Mouse (Mus musculus) layer of hippocampus, postnatal 36 days (tissue): Measurements from ENCODE around the gene Tspan32. TPM values are rescaled to one million over a fixed set of nuclear protein-coding genes. Genes with fewer than 3 reads are reported as not detected.

Experiments used
- DNase-seq, 2 experiments: peaks; one replicate each; pipeline ENCODE4 v3.0.0; 2022
- total RNA-seq, 2 experiments: library from RNA; stranded (reverse); gene quantifications; 2 replicates each; pipeline ENCODE4 v1.2.3; 2021

The Tspan32 gene
- total RNA-seq, 2 experiments from 2014 or later: 0.23 TPM; not detected in 1

- peak; percentile 91 to 92 for DNase-seq
These were observed 2.9 kb downstream of the Tspan32 start for GRCm38 (mm10) chr7:143007599-143008369.

DNA sequence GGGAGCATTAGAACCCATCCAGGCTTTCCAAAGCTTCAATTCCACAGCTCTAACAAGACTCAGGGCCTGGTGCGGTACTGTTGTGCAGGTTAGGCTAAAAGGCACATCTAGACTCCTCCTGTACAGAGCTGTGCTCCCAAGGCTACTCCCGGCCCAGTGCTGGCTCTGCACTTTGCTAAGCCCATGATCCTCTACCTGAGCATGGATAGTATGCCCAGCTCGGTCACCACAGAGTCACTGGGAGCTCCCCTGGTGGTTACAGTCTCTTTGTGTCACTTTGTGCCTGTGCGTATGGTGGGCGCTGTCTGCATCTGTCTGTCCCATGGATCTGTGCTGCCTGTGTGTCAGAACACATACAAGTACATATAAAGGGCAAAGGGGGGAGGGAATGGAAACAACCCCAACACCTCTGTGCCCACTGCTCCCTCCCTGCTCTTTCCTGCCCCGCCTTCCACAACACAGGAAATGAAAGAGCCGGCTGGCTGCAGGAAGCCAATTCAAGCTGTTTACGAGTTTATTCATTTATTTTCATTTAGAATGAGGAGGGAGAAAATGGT lies 3.6 kb downstream of the Tspan32 start:
- no peak for DNase-seq

GRCm38 (mm10) chr7:143008996-143009665 lies 4.3 kb downstream of the Tspan32 start:
- no peak for DNase-seq

- DNase-seq: no peak
These were observed 5.2 kb downstream of the Tspan32 start for GRCm38 (mm10) chr7:143009996-143010395.

GRCm38 (mm10) chr7:143011226-143011625 lies 6.4 kb downstream of the Tspan32 start:
- no peak for DNase-seq

DNA sequence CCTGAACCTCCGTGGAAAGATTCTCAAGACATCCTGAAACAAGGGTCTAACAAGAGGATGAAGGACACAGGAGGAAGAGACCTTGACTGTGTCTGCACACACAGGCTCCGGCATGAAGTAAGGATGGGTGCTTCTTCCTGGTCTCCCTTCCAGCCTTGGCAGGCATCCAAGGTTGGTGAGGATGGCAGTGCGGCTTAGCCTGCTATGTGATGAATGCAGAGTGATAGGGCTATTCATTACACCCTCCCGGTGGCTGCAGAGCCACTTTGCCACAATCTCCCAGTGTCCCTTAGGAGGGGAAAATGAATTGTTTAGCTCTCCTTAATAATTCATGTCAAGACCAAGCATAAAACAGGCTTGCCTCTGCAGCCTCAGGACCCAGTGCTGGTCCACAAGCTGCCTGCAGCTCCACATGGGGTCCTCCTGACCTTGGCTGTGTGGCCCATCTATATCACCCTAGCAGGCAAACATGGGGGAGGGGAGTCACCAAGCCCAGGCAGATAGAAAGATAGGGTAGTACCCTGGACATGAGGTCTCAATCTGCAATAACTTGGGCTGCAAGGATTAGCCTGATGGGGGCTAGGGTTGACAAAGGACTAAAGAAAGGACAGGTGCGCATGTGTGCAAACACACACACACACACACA lies 7.5 kb downstream of the Tspan32 start:
- no peak for DNase-seq

DNA sequence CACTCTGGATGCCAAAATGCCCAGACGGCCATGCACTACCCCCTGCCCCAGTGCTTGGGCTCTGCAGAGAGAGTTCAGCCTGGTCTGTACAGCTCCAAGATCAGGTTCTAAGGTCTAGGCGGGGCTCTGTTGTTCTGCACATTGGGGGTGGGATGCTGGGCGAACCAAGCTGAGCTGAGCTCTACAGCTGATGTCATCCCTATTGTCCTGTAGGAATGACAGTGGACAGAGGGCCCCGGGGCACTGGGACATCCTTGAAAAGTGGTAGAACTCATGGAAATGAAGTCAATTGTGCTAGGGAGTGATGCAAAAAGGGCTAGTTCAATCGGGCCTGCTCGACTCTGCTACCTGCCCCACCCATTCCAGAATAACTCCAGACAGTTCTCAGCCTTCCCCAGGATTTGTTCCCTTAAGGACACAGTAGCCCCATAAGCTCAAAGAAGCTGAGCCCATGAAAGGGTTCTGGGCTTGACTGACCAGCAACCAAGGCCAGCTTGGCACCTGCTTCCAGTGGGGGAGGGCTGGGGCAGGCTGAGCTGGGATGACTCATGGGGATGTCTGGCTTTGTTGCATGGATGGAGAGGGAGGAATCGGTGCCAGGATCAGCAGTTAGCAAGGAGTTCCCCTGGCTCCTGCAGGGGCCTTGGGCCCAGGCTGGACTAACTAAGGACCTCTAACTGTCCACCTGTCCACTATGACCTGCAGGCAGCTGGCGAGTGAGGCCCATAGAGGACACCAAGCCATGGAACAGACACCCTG lies 8.8 kb downstream of the Tspan32 start:
- peak in 1 of 2 experiments; percentile 44 for DNase-seq

DNA sequence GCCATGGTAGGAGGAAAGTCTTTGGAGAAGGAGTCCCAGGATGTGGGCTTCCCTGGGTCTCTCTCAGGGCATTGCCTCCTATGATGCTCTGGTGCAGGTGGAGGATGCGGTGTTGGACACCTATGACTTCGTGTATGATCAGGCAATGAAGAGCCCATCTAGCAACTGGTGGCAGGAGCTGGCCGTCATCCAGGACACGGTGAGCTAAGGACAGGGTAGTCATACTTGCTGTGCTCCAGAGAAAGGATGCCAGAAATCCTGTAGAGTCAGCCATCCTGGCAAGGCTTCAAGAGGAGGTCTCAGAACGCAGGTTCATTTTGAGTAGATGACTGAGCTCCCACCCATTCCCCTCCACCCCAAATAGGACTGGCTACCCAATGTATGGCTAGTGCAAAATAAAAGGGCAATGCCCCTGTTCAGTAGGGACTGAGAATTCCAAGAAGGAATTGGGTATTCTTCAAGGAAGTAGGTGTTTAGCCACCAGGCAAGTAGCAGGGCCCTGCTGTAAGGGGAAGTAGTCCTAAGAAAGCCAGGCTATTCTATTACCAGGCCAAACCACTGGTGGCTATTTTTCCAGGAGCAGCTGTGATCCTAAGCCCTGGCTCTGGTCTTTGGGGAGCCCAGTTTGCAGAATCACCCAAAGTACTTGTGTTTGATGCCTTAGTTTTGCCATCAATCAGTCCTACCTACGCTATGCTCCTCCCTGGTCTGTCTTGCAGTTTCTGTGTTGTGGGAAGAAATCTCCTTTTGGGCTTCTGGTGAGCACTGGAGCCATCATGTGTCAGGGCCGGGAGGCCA lies 10.2 kb downstream of the Tspan32 start:
- DNase-seq: no peak

DNA sequence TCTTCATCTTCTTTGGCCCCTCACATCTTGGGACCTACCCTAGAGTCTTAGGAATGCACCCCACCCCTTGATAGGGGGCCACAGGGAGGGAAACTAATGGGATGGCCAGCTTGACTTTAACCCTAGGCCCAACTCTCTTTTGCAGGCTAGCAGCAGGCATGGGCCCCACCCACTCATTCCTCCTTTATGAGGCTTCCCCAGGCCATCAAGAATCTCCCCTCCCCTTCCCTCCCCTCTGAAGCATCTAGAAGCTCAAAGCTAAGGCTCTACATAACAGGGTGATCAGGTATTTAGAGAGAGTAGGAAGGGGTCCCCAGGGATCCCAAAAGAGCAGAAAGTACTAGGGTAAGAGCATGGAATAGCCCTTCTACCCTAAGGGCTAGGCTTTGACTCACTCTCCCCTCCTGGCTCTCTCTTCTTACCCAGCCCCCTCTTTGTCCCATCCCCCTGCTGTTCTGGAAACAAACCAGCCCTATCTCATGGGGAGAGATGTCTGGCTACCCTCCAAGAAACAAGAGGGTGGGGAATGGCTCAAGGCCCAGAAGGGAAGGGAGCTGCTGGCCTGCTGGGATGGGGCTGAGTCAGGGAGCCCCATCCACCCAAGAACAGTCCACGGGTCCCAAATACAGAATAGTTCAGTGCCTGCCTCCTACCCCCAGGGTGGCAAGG lies 11.0 kb downstream of the Tspan32 start:
- DNase-seq: peak; percentile 69 to 73

GRCm38 (mm10) chr7:143016424-143017142 lies 11.7 kb downstream of the Tspan32 start:
- DNase-seq: no peak

GRCm38 (mm10) chr7:143017181-143017580 lies 12.3 kb downstream of the Tspan32 start:
- DNase-seq: no peak

GRCm38 (mm10) chr7:143020040-143020439 lies 15.2 kb downstream of the Tspan32 start:
- DNase-seq: no peak

- no peak for DNase-seq
These were observed 15.9 kb downstream of the Tspan32 start for GRCm38 (mm10) chr7:143020764-143021163.

DNA sequence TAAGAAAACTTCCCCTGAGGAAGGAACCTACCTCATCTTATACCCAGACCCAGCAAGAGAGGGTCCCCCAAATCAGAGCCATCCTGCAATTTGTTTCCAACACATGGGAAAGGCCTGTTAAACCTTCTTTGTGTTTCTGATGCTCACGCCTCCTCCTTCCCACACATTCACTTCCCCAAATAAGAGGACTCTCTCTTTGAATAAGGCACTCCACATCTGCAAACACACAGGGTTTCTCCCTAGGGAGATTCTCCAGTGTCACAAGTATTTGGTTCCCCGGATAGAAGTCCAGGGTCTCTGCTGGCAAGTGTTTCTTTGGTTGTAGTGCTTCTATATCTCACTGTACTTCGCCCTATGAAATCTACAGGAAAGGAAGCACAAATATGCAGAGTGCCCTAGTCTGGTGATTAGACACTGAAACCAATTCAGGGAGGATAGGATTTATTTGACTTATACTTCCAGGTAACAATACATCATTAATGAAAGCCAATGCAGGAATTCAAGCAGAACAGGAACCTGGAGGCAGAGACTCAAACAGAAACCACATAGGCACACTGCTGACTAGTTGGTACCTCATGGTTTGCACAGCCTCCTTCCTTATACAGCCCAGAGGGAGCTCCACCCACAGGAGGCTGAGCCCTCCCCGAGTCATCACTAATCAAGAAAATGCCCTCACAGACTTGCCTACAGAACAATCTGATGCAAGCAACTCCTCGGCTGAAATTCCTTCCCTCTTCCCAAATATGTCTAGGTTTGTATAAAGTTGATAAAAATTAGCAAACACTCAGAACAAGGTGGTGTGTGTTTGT lies 16.7 kb downstream of the Tspan32 start:
- DNase-seq: no peak

DNA sequence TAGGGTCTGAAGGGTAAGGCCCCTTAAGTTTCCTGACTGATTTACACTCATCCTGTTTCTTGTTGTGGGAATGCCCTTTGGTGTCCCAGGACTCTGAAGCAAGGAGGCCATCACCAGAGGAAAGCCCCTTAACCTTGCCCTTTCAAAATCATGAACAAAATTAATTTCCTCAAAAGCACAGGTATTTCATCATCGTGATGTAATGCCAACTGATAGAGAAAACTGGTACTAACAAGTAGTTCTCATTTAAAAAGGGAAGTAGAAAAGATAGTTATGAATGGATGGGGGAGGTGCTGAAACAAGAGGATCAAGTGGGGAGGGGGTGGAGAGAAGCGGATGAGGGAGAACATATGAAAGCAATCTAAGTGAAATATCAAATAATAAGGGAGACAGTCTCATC lies 18.7 kb downstream of the Tspan32 start:
- DNase-seq: no peak

DNA sequence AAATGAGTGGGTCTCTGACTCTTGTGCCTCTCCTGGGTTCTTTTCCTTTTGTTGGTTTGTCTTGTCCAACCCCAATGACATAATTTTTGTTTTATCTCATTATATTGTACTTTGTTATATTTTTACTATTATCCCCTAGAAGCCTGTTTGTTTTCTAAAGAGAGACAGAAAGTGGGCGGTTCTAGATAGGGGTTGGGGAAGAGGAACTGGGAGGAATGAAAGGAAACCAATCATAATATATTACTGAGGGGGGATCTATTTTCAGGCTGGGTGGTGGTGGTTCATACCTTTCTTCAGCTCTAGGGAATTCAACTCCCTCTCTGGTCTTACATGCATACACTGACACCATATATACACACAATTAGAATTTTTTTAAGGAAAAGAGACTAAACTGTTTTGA lies 19.4 kb downstream of the Tspan32 start:
- DNase-seq: no peak

- no peak for DNase-seq
These were observed 20.6 kb downstream of the Tspan32 start for GRCm38 (mm10) chr7:143025496-143025895.

DNA sequence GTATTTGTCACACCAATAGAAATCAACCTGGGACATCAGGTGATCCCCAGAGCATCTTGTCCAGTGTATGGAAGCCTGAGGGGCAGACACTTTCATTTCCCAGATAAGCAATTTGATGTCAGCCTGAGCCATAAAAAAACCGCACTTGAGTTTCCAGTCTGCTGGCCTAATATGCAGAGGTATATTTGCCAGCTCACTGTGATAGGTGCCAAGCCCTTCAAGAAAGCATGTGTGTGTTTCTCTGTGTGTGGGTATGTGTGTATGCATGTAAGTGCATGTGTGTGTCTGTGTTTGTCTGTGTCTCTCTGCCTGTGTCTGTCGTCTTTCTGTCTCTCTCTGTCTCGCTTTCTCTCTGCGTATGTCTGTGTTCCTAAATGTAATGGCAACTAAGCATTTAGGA lies 22.4 kb downstream of the Tspan32 start:
- no peak for DNase-seq

GRCm38 (mm10) chr7:143031816-143032215 lies 27.0 kb downstream of the Tspan32 start:
- no peak for DNase-seq
